Mouse (Mus musculus) thymus, adult 2 months (tissue): ENCODE measurements around the gene Olfr1410.

Experiments
- CTCF ChIP-seq: fragments of 200-500 bp; IDR thresholded peaks from 2 replicates; pipeline ENCODE4 v1.5.1; 2012; ENCODE audit warnings: mild to moderate bottlenecking, control low read depth, low read length, moderate library complexity, borderline replicate concordance; ENCODE audit not compliant: control insufficient read depth, poor library complexity, insufficient read depth; ENCODE audit errors: extremely low read depth
- POLR2A ChIP-seq: fragments of 200-500 bp; IDR thresholded peaks from 2 replicates; pipeline ENCODE4 v1.6.1; 2012; ENCODE audit warnings: mild to moderate bottlenecking, low read length, control low read depth, moderate library complexity; ENCODE audit not compliant: control insufficient read depth, poor library complexity, insufficient read depth; ENCODE audit errors: extremely low read depth

DNA sequence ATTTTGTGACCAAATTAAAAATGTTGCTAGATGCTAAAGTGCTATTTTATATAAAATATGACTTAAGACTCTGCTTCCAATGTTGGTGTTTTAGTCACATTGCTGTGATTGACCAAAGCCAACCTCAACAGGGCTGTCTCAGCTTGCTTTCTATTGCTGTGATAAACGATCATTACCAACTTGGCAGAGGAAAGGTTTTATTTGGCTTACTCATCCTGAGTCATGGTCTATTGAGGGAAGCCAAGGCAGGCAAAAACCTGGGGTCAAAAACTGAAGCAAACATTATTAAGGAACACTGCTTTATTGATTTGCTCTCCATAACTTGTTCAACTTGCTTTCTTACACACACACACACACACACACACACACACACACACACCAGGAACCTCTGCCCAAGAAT, 10.5 kb downstream of the Olfr1410 start:
- TF ChIP-seq CTCF = no peak
- TF ChIP-seq POLR2A = no peak
